Mouse (Mus musculus) forebrain, postnatal 0 days (tissue): ENCODE measurements at regions not wholly inside any gene's neighbourhood (a gene's known extent, or its start where the extent isn't known, plus 50 kb on each side); places are given as distances from the start of the nearest gene placed in this dataset.

Source experiments
- ATAC-seq: fragments of 200-750 bp; cut with Nextera tagmentation; 2 replicates; pipeline ENCODE4 v1.8.0; 2017; ENCODE audit warnings: mild to moderate bottlenecking, moderate library complexity
- DNase-seq: peaks from one replicate; pipeline ENCODE4 v3.0.0-alpha.2; 2015
- H3K27ac ChIP-seq: fragments of 300-500 bp; sonication (generic); 2 replicates; pipeline ENCODE4 v1.5.1; 2014; ENCODE audit warnings: low read depth, mild to moderate bottlenecking, antibody characterized with exemption, low read length, moderate library complexity, mixed read lengths
- H3K27me3 ChIP-seq: fragments of 300-500 bp; sonication (generic); 2 replicates; pipeline ENCODE4 v1.6.1; 2014; ENCODE audit warnings: mild to moderate bottlenecking, low read length, mixed read lengths; ENCODE audit not compliant: insufficient read depth
- H3K36me3 ChIP-seq: fragments of 300-500 bp; sonication (generic); 2 replicates; pipeline ENCODE4 v1.6.1; 2014; ENCODE audit warnings: mild to moderate bottlenecking, moderate library complexity; ENCODE audit not compliant: insufficient read depth
- H3K4me1 ChIP-seq: fragments of 300-500 bp; sonication (generic); 2 replicates; pipeline ENCODE4 v1.6.1; 2014; ENCODE audit warnings: antibody characterized with exemption; ENCODE audit not compliant: insufficient read depth
- H3K4me2 ChIP-seq: fragments of 300-500 bp; sonication (generic); 2 replicates; pipeline ENCODE4 v1.6.1; 2014; ENCODE audit warnings: low read depth, mild to moderate bottlenecking, moderate library complexity
- H3K4me3 ChIP-seq: fragments of 300-500 bp; sonication (generic); 2 replicates; pipeline ENCODE4 v1.5.1; 2014; ENCODE audit warnings: low read depth, low read length, mixed read lengths
- H3K9ac ChIP-seq: fragments of 300-500 bp; sonication (generic); 2 replicates; pipeline ENCODE4 v1.6.1; 2014; ENCODE audit warnings: mild to moderate bottlenecking
- H3K9me3 ChIP-seq: fragments of 300-500 bp; sonication (generic); 2 replicates; pipeline ENCODE4 v1.6.1; 2016; ENCODE audit warnings: low read length
- CTCF ChIP-seq: sonication (generic); IDR thresholded peaks from 2 replicates; pipeline ENCODE4 v1.5.1; 2016; ENCODE audit warnings: antibody characterized with exemption, control low read depth, low read depth
- WGBS: fragments of 180-500 bp; shearing (Covaris S2); extraction: QIAGEN DNeasy Blood & Tissue Kit; methylation state at CpG from one replicate; pipeline ENCODE4 v1.1.7; 2014; 5-methylcytosine and 5-hydroxymethylcytosine counted together

GRCm38 (mm10) chr1:105422945-105423344 is 66.4 kb upstream of the Rnf152 start:
- H3K36me3 ChIP-seq: no peaks in the 10 kb centered on the region
- ATAC-seq (no peak), DNase-seq (no peak)
- H3K9me3 ChIP-seq: no peaks in the 10 kb centered on the region
- TF ChIP-seq CTCF: no peak
- H3K4me3 ChIP-seq: no peak overlapping the region
- 82% methylated on average over 6 of the region's 6 CpGs for WGBS
- H3K4me2 ChIP-seq: no peak overlapping the region
- no peaks in the 10 kb centered on the region for H3K27me3 ChIP-seq
- H3K27ac ChIP-seq: no peak overlapping the region
- no peaks in the 10 kb centered on the region for H3K4me1 ChIP-seq
- no peak overlapping the region for H3K9ac ChIP-seq

- H3K4me2 ChIP-seq: no peak overlapping the region
- H3K4me3 ChIP-seq: no peak overlapping the region
- no peaks in the 10 kb centered on the region for H3K9me3 ChIP-seq
- H3K9ac ChIP-seq: no peak overlapping the region
- no peaks in the 10 kb centered on the region for H3K27me3 ChIP-seq
- no peak overlapping the region for H3K27ac ChIP-seq
- peak; percentile 69; the same call in 1 of the 2 replicates for ATAC-seq
- H3K36me3 ChIP-seq: no peaks in the 10 kb centered on the region
- WGBS: 65% methylated on average over 5 of the region's 5 CpGs
- peak; percentile 70 for DNase-seq
- TF ChIP-seq CTCF: no peak
- H3K4me1 ChIP-seq: no peaks in the 10 kb centered on the region
Measured at GRCm38 (mm10) chr1:105420374-105421046, 64.0 kb upstream of the Rnf152 start.
